Mouse (Mus musculus): ENCODE measurements around the gene Nat8l.
A peak's percentile ranks its signal among the peaks of the same experiment; 100 is the strongest.

The Nat8l gene

GRCm38 (mm10) chr5:34004618-34005017, 8.8 kb downstream of the Nat8l start:
- DNase-seq = no peak

GRCm38 (mm10) chr5:34006832-34007231, 11.0 kb downstream of the Nat8l start:
- no peak for DNase-seq

- no peak for DNase-seq
Observed at GRCm38 (mm10) chr5:34007392-34007941, 11.7 kb downstream of the Nat8l start.

- DNase-seq = peak; percentile 27
Observed at GRCm38 (mm10) chr5:34014652-34015051, 18.9 kb downstream of the Nat8l start.

- DNase-seq = no peak
Observed at GRCm38 (mm10) chr5:34018968-34019367, 23.2 kb downstream of the Nat8l start.

- DNase-seq = no peak
Observed at GRCm38 (mm10) chr5:34030101-34030500, 34.3 kb downstream of the Nat8l start.

- no peak for DNase-seq
Observed at GRCm38 (mm10) chr5:34031022-34031421, 35.2 kb downstream of the Nat8l start.

GRCm38 (mm10) chr5:34032520-34032919, 36.7 kb downstream of the Nat8l start:
- no peak for DNase-seq

All from thymus, postnatal 4 days (tissue).